Mouse (Mus musculus): ENCODE measurements at regions not wholly inside any gene's neighbourhood (a gene's known extent, or its start where the extent isn't known, plus 50 kb on each side); places are given as distances from the start of the nearest gene placed in this dataset.

GRCm38 (mm10) chr6:133983804-133984514, 51.5 kb upstream of the Etv6 start:
- Histone ChIP-seq H3K4me1 (ENCODE audit: control insufficient read depth in 2 of 2, insufficient read depth in 2 of 2, low read length in 2 of 2, poor library complexity in 1 of 2) (peaks cover 5 to 21% of the 10 kb centered on the region in 2 experiments), H3K9me3 (ENCODE audit: control insufficient read depth, insufficient read depth, low read depth, low read length) (no peaks in the 10 kb centered on the region), H3K27ac (ENCODE audit: insufficient read depth, low read depth, low read length, poor library complexity, severe bottlenecking) (no peak overlapping the region), H3K4me3 (ENCODE audit: insufficient read depth in 1 of 2, low read depth in 1 of 2, low read length in 2 of 2, poor library complexity in 1 of 2, severe bottlenecking in 1 of 2) (no peak overlapping the region), H3K9ac (ENCODE audit: insufficient read depth, low read depth, low read length, poor library complexity, severe bottlenecking) (no peak overlapping the region), H3K36me3 (ENCODE audit: control insufficient read depth, insufficient read depth, low read length, poor library complexity, severe bottlenecking) (no peaks in the 10 kb centered on the region)
- TF ChIP-seq CHD2 (IDR thresholded peaks at IDR 0.05; ENCODE audit: low read depth, low read length), result no peak
- no peak for TF ChIP-seq MAFK (IDR thresholded peaks at IDR 0.05; ENCODE audit: insufficient read depth, low read depth, low read length)
- no peak for TF ChIP-seq HCFC1 (IDR thresholded peaks at IDR 0.05; ENCODE audit: borderline replicate concordance, insufficient read depth, low read length)
- TF ChIP-seq ZC3H11A (IDR thresholded peaks at IDR 0.05; ENCODE audit: borderline replicate concordance, low read depth, low read length), result no peak
- no peak for TF ChIP-seq ZNF384 (IDR thresholded peaks at IDR 0.05; ENCODE audit: low read depth, low read length)
- in situ Hi-C loops (cut with MboI; ENCODE audit: low sequenced_read_pairs in 2 of 2, unreplicated experiment in 2 of 2), result no loop called here
- DNase-seq (ENCODE audit: low read depth, low spot score), result no peak

GRCm38 (mm10) chr6:133984666-133985355, 50.7 kb upstream of the Etv6 start:
- DNase-seq (ENCODE audit: low read depth, low spot score), result no peak
- Histone ChIP-seq H3K9me3 (ENCODE audit: control insufficient read depth, insufficient read depth, low read depth, low read length) (no peaks in the 10 kb centered on the region), H3K9ac (ENCODE audit: insufficient read depth, low read depth, low read length, poor library complexity, severe bottlenecking) (no peak overlapping the region), H3K4me1 (ENCODE audit: control insufficient read depth in 2 of 2, insufficient read depth in 2 of 2, low read length in 2 of 2, poor library complexity in 1 of 2) (peaks cover 5 to 23% of the 10 kb centered on the region in 2 experiments), H3K4me3 (ENCODE audit: insufficient read depth in 1 of 2, low read depth in 1 of 2, low read length in 2 of 2, poor library complexity in 1 of 2, severe bottlenecking in 1 of 2) (no peak overlapping the region), H3K27ac (ENCODE audit: insufficient read depth, low read depth, low read length, poor library complexity, severe bottlenecking) (no peak overlapping the region), H3K36me3 (ENCODE audit: control insufficient read depth, insufficient read depth, low read length, poor library complexity, severe bottlenecking) (no peaks in the 10 kb centered on the region)
- TF ChIP-seq HCFC1 (IDR thresholded peaks at IDR 0.05; ENCODE audit: borderline replicate concordance, insufficient read depth, low read length) (no peak), ZNF384 (IDR thresholded peaks at IDR 0.05; ENCODE audit: low read depth, low read length) (no peak), ZC3H11A (IDR thresholded peaks at IDR 0.05; ENCODE audit: borderline replicate concordance, low read depth, low read length) (no peak), MAFK (IDR thresholded peaks at IDR 0.05; ENCODE audit: insufficient read depth, low read depth, low read length) (no peak), CHD2 (IDR thresholded peaks at IDR 0.05; ENCODE audit: low read depth, low read length) (no peak)
- in situ Hi-C loops (cut with MboI; ENCODE audit: low sequenced_read_pairs in 2 of 2, unreplicated experiment in 2 of 2), result no loop called here
